Mouse (Mus musculus): ENCODE data around the gene Pwp1. TPM values are rescaled to one million over a fixed set of nuclear protein-coding genes. Genes with fewer than 3 reads are reported as not detected.

Gene Pwp1
- total RNA-seq, 2 experiments from 2014 or later: 16.8 to 17.7 TPM

- intact Hi-C loops (cut with DNase I): no loop called here
- DNase-seq (ENCODE audit: low spot score in 2 of 2): no peak
Observed at GRCm38 (mm10) chr10:85936280-85936965, 107.1 kb downstream of the Pwp1 start.

Other genes with a start within 250 kb of the Pwp1 start
- gene Prdm4, start 87.6 kb downstream of the Pwp1 start, total RNA-seq (2021): 10 to 100 TPM; 27.8 to 29.6 TPM
- not detected for gene Ascl4, start 98.2 kb downstream of the Pwp1 start, total RNA-seq (2021)
- gene Rtcb, start 128.3 kb downstream of the Pwp1 start, total RNA-seq (2021): 100 to 1,000 TPM; 101 to 102 TPM
- not detected for gene Bpifc, start 182.4 kb downstream of the Pwp1 start, total RNA-seq (2021)
- 10 to 100 TPM; 22.6 to 32.0 TPM for gene Fbxo7, start 192.5 kb downstream of the Pwp1 start, total RNA-seq (2021)

Data from left cerebral cortex, postnatal 25 days (tissue).